Mouse (Mus musculus): Measurements from ENCODE around the gene Prdm11. TPM values are rescaled to one million over a fixed set of nuclear protein-coding genes. Genes with fewer than 3 reads are reported as not detected.

The Prdm11 gene
- 1 to 10 TPM; 7.0 to 8.3 TPM for total RNA-seq (2023)

GRCm38 (mm10) chr2:93045818-93046508 lies at the start of gene Prdm11:
Gene Prdm11 (minus strand): TSS chr2:93046167.

Other genes with a start within 250 kb of the Prdm11 start
- not detected for gene Syt13, start 131.1 kb downstream of the Prdm11 start, total RNA-seq (2023)
- gene Trp53i11, start 141.4 kb upstream of the Prdm11 start, total RNA-seq (2023): 1 to 10 TPM; 2.4 to 2.7 TPM

All from monocyte, adult 59 days (primary cell).